Mouse (Mus musculus) retina, postnatal 7 days (tissue): ENCODE data around the gene Flt1.

ENCODE experiments used
- DNase-seq: peaks from one replicate; pipeline ENCODE4 v3.0.0-alpha.2; 2012; ENCODE audit warnings: low read depth, low spot score

The Flt1 gene

GRCm38 (mm10) chr5:147724945-147725830 lies 623 bp downstream of the Flt1 start:
- no peak for DNase-seq

GRCm38 (mm10) chr5:147724391-147724790 lies 1.4 kb downstream of the Flt1 start:
- no peak for DNase-seq

DNA sequence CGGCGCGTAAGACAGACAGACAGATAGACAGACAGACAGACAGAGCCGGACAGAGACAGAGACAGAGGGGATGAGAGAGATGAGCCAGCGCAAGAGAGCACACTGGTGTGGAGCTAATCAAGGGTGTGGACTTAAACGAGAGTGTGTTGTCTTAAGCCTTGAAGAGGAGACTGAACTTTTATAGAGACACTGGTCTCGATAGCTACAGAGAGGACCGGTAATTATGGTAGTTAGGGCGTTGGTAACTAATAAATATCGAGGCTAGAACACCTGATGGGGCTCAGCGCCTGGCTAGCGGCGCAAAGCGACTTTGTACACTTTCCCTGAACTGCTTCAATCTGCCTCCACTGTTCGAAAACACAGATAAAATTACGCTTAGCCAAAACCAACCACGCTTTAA lies 2.0 kb downstream of the Flt1 start:
- DNase-seq: no peak

- DNase-seq: no peak
Measured at GRCm38 (mm10) chr5:147721438-147721837, 4.4 kb downstream of the Flt1 start.

- DNase-seq: no peak
Measured at GRCm38 (mm10) chr5:147718335-147718734, 7.5 kb downstream of the Flt1 start.

DNA sequence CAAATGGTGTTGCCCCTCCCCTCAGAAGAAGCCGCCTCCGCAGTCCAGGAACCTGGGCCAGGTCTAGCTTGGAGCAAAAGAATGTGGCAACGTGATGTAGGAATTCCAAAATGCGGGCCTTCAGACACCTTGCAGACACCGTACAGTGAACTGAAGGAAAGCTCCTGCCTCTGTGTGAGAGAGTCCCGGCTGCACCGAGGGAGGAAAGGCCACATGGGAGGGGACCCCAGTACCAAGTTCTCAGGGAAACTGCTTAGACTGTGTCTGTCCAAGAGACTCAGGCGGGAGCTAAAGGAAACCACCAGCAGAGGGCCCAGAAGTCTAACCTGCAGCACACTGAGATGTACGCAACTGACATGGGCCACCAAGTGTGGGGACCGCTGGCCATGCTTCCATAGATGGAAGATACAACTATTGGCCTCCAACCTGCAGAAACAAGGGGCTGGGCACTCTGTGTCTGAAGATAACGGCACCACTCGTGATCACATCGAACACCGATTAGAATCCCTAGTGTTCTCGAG lies 9.1 kb downstream of the Flt1 start:
- no peak for DNase-seq

- no peak for DNase-seq
Measured at GRCm38 (mm10) chr5:147716276-147716675, 9.5 kb downstream of the Flt1 start.

GRCm38 (mm10) chr5:147715391-147715790 lies 10.4 kb downstream of the Flt1 start:
- DNase-seq: no peak

DNA sequence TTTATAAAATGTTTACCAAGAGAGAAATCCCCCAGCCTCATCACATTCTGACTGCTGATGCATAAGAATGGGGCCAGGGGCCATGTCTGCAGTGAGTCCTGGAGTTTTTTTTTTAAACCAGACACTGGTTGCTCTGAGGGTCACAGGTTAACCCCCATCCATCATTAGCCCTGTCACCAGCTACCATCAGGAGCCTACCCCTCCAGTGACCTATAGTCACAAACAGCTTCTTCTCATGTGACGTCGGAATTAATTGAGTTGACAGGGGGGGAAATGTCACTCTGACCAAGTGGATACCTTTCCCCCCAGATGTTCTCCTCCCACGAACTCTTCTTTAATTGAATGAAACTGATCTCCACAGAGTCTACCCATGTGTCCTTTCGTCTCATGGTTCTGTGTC lies 17.3 kb downstream of the Flt1 start:
- DNase-seq: no peak

GRCm38 (mm10) chr5:147707479-147707878 lies 18.3 kb downstream of the Flt1 start:
- DNase-seq: no peak

- no peak for DNase-seq
Measured at GRCm38 (mm10) chr5:147704890-147705289, 20.9 kb downstream of the Flt1 start.

GRCm38 (mm10) chr5:147702423-147702822 lies 23.4 kb downstream of the Flt1 start:
- DNase-seq: no peak

- no peak for DNase-seq
Measured at GRCm38 (mm10) chr5:147701024-147701423, 24.8 kb downstream of the Flt1 start.

GRCm38 (mm10) chr5:147698044-147698443 lies 27.8 kb downstream of the Flt1 start:
- DNase-seq: no peak

- DNase-seq: no peak
Measured at GRCm38 (mm10) chr5:147697165-147697564, 28.6 kb downstream of the Flt1 start.

- DNase-seq: no peak
Measured at GRCm38 (mm10) chr5:147692622-147693021, 33.2 kb downstream of the Flt1 start.

- no peak for DNase-seq
Measured at GRCm38 (mm10) chr5:147683707-147684323, 42.0 kb downstream of the Flt1 start.

- no peak for DNase-seq
Measured at GRCm38 (mm10) chr5:147681224-147681623, 44.6 kb downstream of the Flt1 start.

GRCm38 (mm10) chr5:147680711-147681110 lies 45.1 kb downstream of the Flt1 start:
- no peak for DNase-seq

- no peak for DNase-seq
Measured at GRCm38 (mm10) chr5:147679316-147679715, 46.5 kb downstream of the Flt1 start.

GRCm38 (mm10) chr5:147675791-147676190 lies 50.0 kb downstream of the Flt1 start:
- no peak for DNase-seq

DNA sequence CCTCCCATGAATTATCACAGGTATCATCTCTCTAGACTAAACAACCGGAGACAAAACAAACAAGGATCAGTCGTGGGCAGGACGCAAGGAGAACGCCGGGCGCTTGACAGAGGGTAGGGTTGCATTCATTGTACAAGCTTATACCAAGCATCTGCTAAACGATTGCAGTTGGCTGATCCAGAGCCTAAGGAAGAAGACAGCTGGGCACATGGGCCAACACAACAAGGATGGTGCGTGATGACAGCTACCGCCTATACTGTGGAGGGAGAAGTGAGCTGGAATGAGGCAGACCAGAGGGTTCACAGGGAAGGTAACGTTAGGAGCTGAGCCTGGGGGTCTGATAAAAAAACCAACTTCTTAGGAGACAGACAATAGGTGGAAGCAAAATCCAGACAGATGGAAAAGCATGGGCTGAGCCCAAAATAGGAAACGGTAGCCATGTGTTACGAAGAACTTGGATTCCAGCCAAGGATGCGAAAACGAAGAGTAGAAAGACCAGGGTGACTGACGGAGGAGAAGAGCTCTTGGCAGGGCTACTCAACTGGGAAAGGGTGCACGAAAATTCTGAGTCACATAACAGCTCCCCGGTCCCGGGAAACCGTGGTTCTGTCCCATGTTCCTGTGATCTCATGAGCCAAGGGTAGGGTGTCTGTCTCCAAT lies 53.9 kb downstream of the Flt1 start:
- DNase-seq: no peak
